Mouse (Mus musculus) myocyte (in vitro differentiated cells): ENCODE measurements around the gene Cd180. TPM values are rescaled to one million over a fixed set of nuclear protein-coding genes. Genes with fewer than 3 reads are reported as not detected.
A peak's percentile ranks its signal among the peaks of the same experiment; 100 is the strongest.

Experiments used
- H3K27me3 ChIP-seq: one replicate; pipeline ENCODE4 v1.6.1; 2011; ENCODE audit not compliant: control insufficient read depth, insufficient read depth, insufficient read length
- H3K36me3 ChIP-seq: one replicate; pipeline ENCODE4 v1.6.1; 2011; ENCODE audit not compliant: control insufficient read depth, insufficient read depth
- H3K4me2 ChIP-seq: one replicate; pipeline ENCODE4 v1.6.1; 2011; ENCODE audit warnings: low read depth, control low read depth
- H3K4me3 ChIP-seq: one replicate; pipeline ENCODE4 v1.5.1; 2011; ENCODE audit warnings: mild to moderate bottlenecking, control low read depth, moderate library complexity
- H3K79me2 ChIP-seq: one replicate; pipeline ENCODE4 v1.6.1; 2011; ENCODE audit not compliant: control insufficient read depth, insufficient read depth
- H3ac ChIP-seq: one replicate; pipeline ENCODE4 v1.6.1; 2011; ENCODE audit not compliant: control insufficient read depth, insufficient read length
- CEBPB ChIP-seq: IDR thresholded peaks from 2 replicates; pipeline ENCODE4 v1.6.1; 2011; ENCODE audit warnings: mild to moderate bottlenecking, moderate library complexity; ENCODE audit not compliant: poor library complexity, insufficient read depth, severe bottlenecking
- E2F4 ChIP-seq: IDR thresholded peaks from one replicate; pipeline ENCODE4 v1.6.1; 2011; ENCODE audit warnings: mild to moderate bottlenecking, control low read depth, moderate library complexity; ENCODE audit not compliant: insufficient read depth
- MAX ChIP-seq: IDR thresholded peaks from one replicate; pipeline ENCODE4 v1.6.1; 2011; ENCODE audit warnings: low read depth, mild to moderate bottlenecking, control low read depth
- MYOD1 ChIP-seq, 3 experiments: IDR thresholded peaks; one replicate each; pipeline ENCODE4 v1.6.1; 2011; ENCODE audit warnings: control low read depth in 2 of 3, low read depth in 2 of 3, mild to moderate bottlenecking in 2 of 3, moderate library complexity in 1 of 3; ENCODE audit not compliant: insufficient read length in 2 of 3, control insufficient read depth in 1 of 3
- MYOG ChIP-seq, 3 experiments: IDR thresholded peaks; one replicate each; pipeline ENCODE4 v1.6.1; 2011; ENCODE audit warnings: control low read depth in 2 of 3, low read depth in 2 of 3, mild to moderate bottlenecking in 2 of 3; ENCODE audit not compliant: insufficient read length in 2 of 3, control insufficient read depth in 1 of 3, insufficient read depth in 1 of 3
- POLR2A ChIP-seq: IDR thresholded peaks from one replicate; pipeline ENCODE4 v1.6.1; 2011; ENCODE audit warnings: low read depth, mild to moderate bottlenecking, control low read depth, moderate library complexity; ENCODE audit not compliant: insufficient read length
- POLR2AphosphoS2 ChIP-seq: IDR thresholded peaks from one replicate; pipeline ENCODE4 v1.6.1; 2011; ENCODE audit warnings: low read depth, control low read depth; ENCODE audit not compliant: insufficient read length
- REST ChIP-seq: IDR thresholded peaks from one replicate; pipeline ENCODE4 v1.6.1; 2011; ENCODE audit warnings: mild to moderate bottlenecking, control low read depth, moderate library complexity; ENCODE audit not compliant: insufficient read depth, insufficient read length
- SRF ChIP-seq: IDR thresholded peaks from one replicate; pipeline ENCODE4 v1.6.1; 2011; ENCODE audit warnings: low read depth; ENCODE audit not compliant: control insufficient read depth, insufficient read length
- TCF12 ChIP-seq: IDR thresholded peaks from one replicate; pipeline ENCODE4 v1.6.1; 2011; ENCODE audit warnings: mild to moderate bottlenecking, control low read depth; ENCODE audit not compliant: poor library complexity, insufficient read depth, severe bottlenecking
- TCF3 ChIP-seq: IDR thresholded peaks from one replicate; pipeline ENCODE4 v1.6.1; 2011; ENCODE audit warnings: low read depth, control low read depth; ENCODE audit not compliant: insufficient read length
- USF1 ChIP-seq: IDR thresholded peaks from one replicate; pipeline ENCODE4 v1.6.1; 2011; ENCODE audit warnings: low read depth, mild to moderate bottlenecking, control low read depth, moderate library complexity
- polyA plus RNA-seq: library from polyadenylated mRNA; unstranded; fragments of >200 nt; fragmentation: generic; extraction: Trizol; gene quantifications from one replicate; pipeline ENCODE4 v1.2.1, GENCODE M21; 2012; ENCODE audit warnings: missing spikeins

Cd180 gene
- polyA plus RNA-seq, 1 experiment = 0.14 TPM

- Histone ChIP-seq H3ac (no peak overlapping the region), H3K4me3 (no peak overlapping the region), H3K4me2 (no peak overlapping the region), H3K27me3 (no peaks in the 10 kb centered on the region), H3K79me2 (no peaks in the 10 kb centered on the region), H3K36me3 (peaks cover 60% of the 10 kb centered on the region)
- no peak for TF ChIP-seq MYOD1 (IDR thresholded peaks at IDR 0.05; ENCODE audit: control insufficient read depth in 1 of 3, insufficient read length in 2 of 3, low read depth in 2 of 3)
- TF ChIP-seq POLR2AphosphoS2 = no peak
- peak; percentile 78 for TF ChIP-seq CEBPB
- no peak for TF ChIP-seq TCF12
- no peak for TF ChIP-seq TCF3
- no peak for TF ChIP-seq E2F4
- TF ChIP-seq POLR2A = no peak
- no peak for TF ChIP-seq USF1
Measured at GRCm38 (mm10) chr13:102746803-102747561, 53.6 kb downstream of the Cd180 start.

- Histone ChIP-seq H3K27me3 (no peaks in the 10 kb centered on the region), H3K79me2 (no peaks in the 10 kb centered on the region), H3ac (no peak overlapping the region), H3K4me2 (no peak overlapping the region), H3K4me3 (no peak overlapping the region), H3K36me3 (peaks cover 59% of the 10 kb centered on the region)
- TF ChIP-seq POLR2A (no peak), CEBPB (no peak), POLR2AphosphoS2 (no peak)
Measured at GRCm38 (mm10) chr13:102749194-102749593, 55.8 kb downstream of the Cd180 start.

GRCm38 (mm10) chr13:102749891-102750290 lies 56.5 kb downstream of the Cd180 start:
- TF ChIP-seq REST = no peak
- TF ChIP-seq CEBPB = no peak
- no peak for TF ChIP-seq SRF
- no peak for TF ChIP-seq MAX
- no peak for TF ChIP-seq POLR2A
- TF ChIP-seq MYOD1 (IDR thresholded peaks at IDR 0.05; ENCODE audit: control insufficient read depth in 1 of 3, insufficient read length in 2 of 3, low read depth in 2 of 3) = no peak
- no peak for TF ChIP-seq USF1
- no peak for TF ChIP-seq E2F4
- TF ChIP-seq TCF3 = no peak
- no peak for TF ChIP-seq POLR2AphosphoS2
- no peak for TF ChIP-seq TCF12
- TF ChIP-seq MYOG (IDR thresholded peaks at IDR 0.05; ENCODE audit: control insufficient read depth in 1 of 3, insufficient read depth in 1 of 3, insufficient read length in 2 of 3, low read depth in 2 of 3) = no peak
- Histone ChIP-seq H3ac (no peak overlapping the region), H3K27me3 (no peaks in the 10 kb centered on the region), H3K36me3 (peaks cover 66% of the 10 kb centered on the region), H3K4me2 (no peak overlapping the region), H3K79me2 (no peaks in the 10 kb centered on the region), H3K4me3 (no peak overlapping the region)

- Histone ChIP-seq H3K27me3 (no peaks in the 10 kb centered on the region), H3K79me2 (no peaks in the 10 kb centered on the region), H3ac (no peak overlapping the region), H3K36me3 (peaks cover 71% of the 10 kb centered on the region), H3K4me3 (no peak overlapping the region), H3K4me2 (no peak overlapping the region)
- TF ChIP-seq POLR2A (no peak), SRF (no peak), POLR2AphosphoS2 (no peak), MYOG (IDR thresholded peaks at IDR 0.05; ENCODE audit: control insufficient read depth in 1 of 3, insufficient read depth in 1 of 3, insufficient read length in 2 of 3, low read depth in 2 of 3) (no peak), USF1 (no peak), E2F4 (no peak), MAX (no peak), CEBPB (no peak), MYOD1 (IDR thresholded peaks at IDR 0.05; ENCODE audit: control insufficient read depth in 1 of 3, insufficient read length in 2 of 3, low read depth in 2 of 3) (no peak), REST (no peak), TCF12 (no peak), TCF3 (no peak)
Measured at GRCm38 (mm10) chr13:102753714-102754556, 60.6 kb downstream of the Cd180 start.

DNA sequence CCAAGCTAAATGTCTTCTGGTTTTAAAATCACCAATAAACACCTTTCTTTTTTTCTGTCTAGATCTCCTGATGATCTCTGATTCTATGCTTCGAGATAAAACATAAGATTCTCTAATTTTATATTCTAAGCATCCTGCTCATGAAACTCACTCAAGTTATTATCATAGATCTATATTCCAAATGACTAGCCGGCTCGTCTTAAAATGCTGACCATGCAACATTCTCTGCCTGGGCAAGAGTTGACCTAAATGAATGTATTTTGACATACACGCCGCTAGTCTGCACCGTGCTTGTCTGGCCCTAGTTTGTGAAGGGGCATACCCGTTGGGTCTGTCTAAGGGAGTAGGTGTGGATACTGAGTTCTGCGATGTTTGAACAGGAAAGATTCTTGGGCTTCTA lies 61.8 kb downstream of the Cd180 start:
- TF ChIP-seq MYOD1 (IDR thresholded peaks at IDR 0.05; ENCODE audit: control insufficient read depth in 1 of 3, insufficient read length in 2 of 3, low read depth in 2 of 3) (no peak), TCF12 (no peak), CEBPB (no peak), MAX (no peak)
- no peak overlapping the region for H3ac ChIP-seq
- no peak overlapping the region for H3K4me3 ChIP-seq
- no peaks in the 10 kb centered on the region for H3K79me2 ChIP-seq
- no peaks in the 10 kb centered on the region for H3K27me3 ChIP-seq
- H3K4me2 ChIP-seq = no peak overlapping the region
- H3K36me3 ChIP-seq = peaks cover 70% of the 10 kb centered on the region
